Mouse (Mus musculus) embryonic facial prominence, embryonic 13.5 days (tissue): ENCODE data around the gene Adamts9. TPM values are rescaled to one million over a fixed set of nuclear protein-coding genes. Genes with fewer than 3 reads are reported as not detected.

ENCODE experiments used
- ATAC-seq: fragments of 200-750 bp; cut with Nextera tagmentation; 2 replicates; pipeline ENCODE4 v1.8.0; 2017; ENCODE audit warnings: low read depth; ENCODE audit not compliant: insufficient number of reproducible peaks, insufficient read depth, low FRiP score, low TSS enrichment
- H3K27ac ChIP-seq: fragments of 300-500 bp; sonication (generic); 2 replicates; pipeline ENCODE4 v1.5.1; 2015; ENCODE audit warnings: moderate library complexity, mild to moderate bottlenecking, inconsistent platforms
- H3K27me3 ChIP-seq: fragments of 300-500 bp; sonication (generic); 2 replicates; pipeline ENCODE4 v1.6.1; 2015; ENCODE audit warnings: mild to moderate bottlenecking, inconsistent platforms
- H3K36me3 ChIP-seq: fragments of 300-500 bp; sonication (generic); 2 replicates; pipeline ENCODE4 v1.6.1; 2015; ENCODE audit warnings: mild to moderate bottlenecking, inconsistent platforms
- H3K4me1 ChIP-seq: fragments of 300-500 bp; sonication (generic); 2 replicates; pipeline ENCODE4 v1.6.1; 2015; ENCODE audit warnings: inconsistent platforms
- H3K4me2 ChIP-seq: fragments of 300-500 bp; sonication (generic); 2 replicates; pipeline ENCODE4 v1.6.1; 2015; ENCODE audit warnings: moderate library complexity, mild to moderate bottlenecking, inconsistent platforms
- H3K4me3 ChIP-seq: fragments of 300-500 bp; sonication (generic); 2 replicates; pipeline ENCODE4 v1.5.1; 2015; ENCODE audit warnings: mild to moderate bottlenecking, inconsistent platforms
- H3K9ac ChIP-seq: fragments of 300-500 bp; sonication (generic); 2 replicates; pipeline ENCODE4 v1.6.1; 2015; ENCODE audit warnings: mild to moderate bottlenecking, inconsistent platforms
- H3K9me3 ChIP-seq: fragments of 300-500 bp; sonication (generic); 2 replicates; pipeline ENCODE4 v1.6.1; 2016; ENCODE audit warnings: inconsistent platforms
- WGBS: fragments of 180-500 bp; shearing (Covaris S2); methylation state at CpG from one replicate; pipeline ENCODE4 v1.1.7; 2015; ENCODE audit warnings: mixed read lengths; 5-methylcytosine and 5-hydroxymethylcytosine counted together
- polyA plus RNA-seq: library from polyadenylated mRNA; unstranded; fragments of >200 nt; fragmentation: Nextera tagmentation; extraction: Ambion mirVana; gene quantifications from 2 replicates; pipeline ENCODE4 v1.2.1, GENCODE M21; 2015

Gene Adamts9
- polyA plus RNA-seq, 1 experiment from 2014 or later, result 6.3 TPM

DNA sequence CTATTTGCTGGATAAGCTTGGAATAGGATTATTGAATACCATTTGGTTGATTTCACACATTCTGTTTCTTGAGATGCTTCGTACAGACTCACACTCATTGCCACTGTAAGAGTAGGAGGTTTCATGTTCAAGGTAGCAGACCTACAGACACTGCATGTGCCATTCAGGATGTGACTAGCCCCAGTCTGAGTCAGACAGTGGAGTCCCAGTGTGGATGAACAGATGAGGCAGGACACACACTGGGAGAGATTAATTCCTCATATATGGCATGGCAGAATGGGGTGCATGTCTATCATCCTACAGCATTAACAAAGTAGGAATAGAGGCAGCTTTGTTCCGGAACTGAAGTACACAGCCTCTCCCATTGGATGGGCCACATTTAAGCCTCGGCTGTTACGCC lies 66.1 kb downstream of the Adamts9 start:
- H3K36me3 ChIP-seq, result peaks cover 22% of the 10 kb centered on the region; the same call in 1 of the 2 replicates
- no peak overlapping the region for H3K9ac ChIP-seq
- H3K27me3 ChIP-seq, result no peaks in the 10 kb centered on the region
- no peaks in the 10 kb centered on the region for H3K9me3 ChIP-seq
- WGBS, result 93% methylated on average over 4 of the region's 4 CpGs
- H3K4me2 ChIP-seq, result no peak overlapping the region
- H3K27ac ChIP-seq, result no peak overlapping the region
- no peaks in the 10 kb centered on the region for H3K4me1 ChIP-seq
- no peak overlapping the region for H3K4me3 ChIP-seq
- ATAC-seq, result no peak

DNA sequence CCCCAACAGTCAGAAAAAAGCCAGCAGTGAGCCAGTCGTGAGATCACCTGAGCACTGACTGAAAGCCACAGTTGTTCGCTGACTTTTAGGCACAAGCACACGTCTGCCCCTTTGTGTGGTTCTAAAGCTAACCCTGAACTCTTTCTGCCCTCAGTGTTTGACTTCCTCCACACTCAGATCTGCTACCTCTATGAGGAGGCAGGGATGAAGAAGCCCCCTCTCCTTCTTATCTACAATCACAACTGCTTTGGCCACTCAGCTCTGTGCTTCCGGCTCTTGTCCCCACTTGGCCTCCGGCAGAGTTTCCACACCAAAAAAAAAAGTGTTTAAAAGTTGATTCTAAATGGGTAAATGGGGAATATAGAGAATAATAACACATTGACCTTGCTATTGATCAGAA lies 67.2 kb downstream of the Adamts9 start:
- no peaks in the 10 kb centered on the region for H3K27me3 ChIP-seq
- H3K27ac ChIP-seq, result no peak overlapping the region
- H3K4me1 ChIP-seq, result no peaks in the 10 kb centered on the region
- H3K4me3 ChIP-seq, result no peak overlapping the region
- no peaks in the 10 kb centered on the region for H3K9me3 ChIP-seq
- WGBS, result 78% methylated on average over 5 of the region's 5 CpGs
- no peak for ATAC-seq
- H3K9ac ChIP-seq, result no peak overlapping the region
- H3K4me2 ChIP-seq, result no peak overlapping the region
- peaks cover 31% of the 10 kb centered on the region for H3K36me3 ChIP-seq

DNA sequence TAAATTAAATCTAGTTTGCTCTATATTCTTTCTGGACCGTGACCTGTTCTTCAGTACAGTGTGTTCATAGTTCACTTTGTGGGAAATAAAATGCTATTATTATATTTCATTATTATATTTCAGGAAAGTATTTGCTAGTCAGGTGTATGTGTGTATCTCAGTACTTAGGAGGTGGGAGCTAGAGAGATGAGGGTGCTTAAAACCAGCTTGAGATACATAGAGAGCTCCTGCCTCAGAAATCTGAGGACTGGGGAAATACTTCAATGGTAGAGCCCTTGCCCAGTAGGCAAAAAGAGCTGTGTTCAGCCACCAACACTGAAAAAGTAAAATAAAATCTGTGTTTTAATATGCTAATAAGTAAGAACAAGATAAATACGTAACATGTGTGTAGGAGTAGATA lies 68.0 kb downstream of the Adamts9 start:
- no peak for ATAC-seq
- Histone ChIP-seq H3K36me3 (peaks cover 31% of the 10 kb centered on the region), H3K4me2 (no peak overlapping the region), H3K4me3 (no peak overlapping the region), H3K27me3 (no peaks in the 10 kb centered on the region), H3K27ac (no peak overlapping the region), H3K4me1 (no peaks in the 10 kb centered on the region), H3K9me3 (no peaks in the 10 kb centered on the region), H3K9ac (no peak overlapping the region)
- WGBS, result 83% methylated on average over 2 of the region's 2 CpGs

DNA sequence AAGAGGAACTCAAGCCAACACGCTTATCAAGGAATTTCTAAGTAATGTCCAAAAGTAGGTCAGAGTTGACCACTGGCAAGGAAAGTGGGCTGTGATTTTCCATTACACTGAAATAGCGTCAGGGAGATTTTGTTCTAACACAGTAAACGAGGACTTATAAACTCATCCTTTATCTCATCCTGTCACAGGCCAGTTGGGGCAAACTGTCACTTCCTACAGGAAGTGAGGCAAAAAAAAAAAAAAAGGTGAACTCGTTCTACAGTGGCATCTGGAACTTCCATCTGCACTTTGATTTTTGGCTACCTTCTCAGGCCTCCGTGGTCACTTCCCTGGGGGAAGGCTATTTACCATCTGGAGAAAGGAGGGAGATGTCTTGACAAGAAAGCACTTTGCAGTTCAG lies 68.4 kb downstream of the Adamts9 start:
- H3K4me2 ChIP-seq, result no peak overlapping the region
- H3K4me1 ChIP-seq, result peaks cover 4% of the 10 kb centered on the region
- no peak for ATAC-seq
- H3K36me3 ChIP-seq, result peaks cover 31% of the 10 kb centered on the region
- no peaks in the 10 kb centered on the region for H3K9me3 ChIP-seq
- no peak overlapping the region for H3K9ac ChIP-seq
- 64% methylated on average over 5 of the region's 5 CpGs for WGBS
- no peaks in the 10 kb centered on the region for H3K27me3 ChIP-seq
- no peak overlapping the region for H3K27ac ChIP-seq
- H3K4me3 ChIP-seq, result no peak overlapping the region

DNA sequence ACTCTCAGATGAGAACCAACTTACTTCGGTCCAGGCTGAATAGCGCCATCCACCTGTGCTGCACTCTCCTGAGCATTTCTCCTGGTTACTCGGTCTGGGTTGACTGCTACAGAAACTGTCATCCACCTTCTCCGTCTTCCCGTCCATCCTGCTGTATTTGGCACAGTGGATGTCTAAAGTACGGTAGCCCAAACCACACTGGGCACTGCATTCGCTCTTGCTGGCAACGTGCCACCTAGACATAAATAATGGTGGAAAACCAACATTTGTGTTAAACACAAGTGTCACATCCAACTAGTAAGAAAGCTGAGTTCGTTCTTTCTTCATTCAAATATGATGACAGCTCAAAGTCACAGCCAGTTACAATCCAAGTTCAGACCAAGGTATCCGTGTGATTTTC lies 70.5 kb downstream of the Adamts9 start:
- Histone ChIP-seq H3K4me1 (peaks cover 15% of the 10 kb centered on the region), H3K9ac (no peak overlapping the region), H3K4me2 (no peak overlapping the region), H3K27me3 (no peaks in the 10 kb centered on the region), H3K36me3 (peaks cover 26% of the 10 kb centered on the region), H3K9me3 (no peaks in the 10 kb centered on the region), H3K4me3 (no peak overlapping the region), H3K27ac (no peak overlapping the region)
- 77% methylated on average over 10 of the region's 10 CpGs for WGBS
- no peak for ATAC-seq

DNA sequence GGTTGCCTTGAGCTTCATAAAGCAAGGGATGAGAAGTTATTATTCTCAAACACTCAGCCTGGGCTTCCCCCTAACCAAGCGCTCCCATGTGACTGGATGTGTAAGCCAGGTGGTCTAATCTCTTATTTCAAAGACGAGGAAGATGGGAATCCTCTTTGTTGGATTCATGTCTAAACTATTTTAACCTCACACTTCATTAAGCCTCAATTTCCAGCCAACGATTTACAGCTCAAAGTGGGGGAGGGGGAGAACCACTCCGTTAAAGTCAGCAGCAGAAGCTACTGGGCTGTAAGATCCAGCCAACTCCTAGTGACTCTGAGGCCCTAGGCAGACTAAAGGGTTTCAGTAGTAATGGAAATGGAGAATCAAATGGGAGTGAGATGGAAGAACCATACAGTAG lies 71.5 kb downstream of the Adamts9 start:
- H3K4me1 ChIP-seq, result peaks cover 15% of the 10 kb centered on the region
- ATAC-seq, result no peak
- H3K27me3 ChIP-seq, result no peaks in the 10 kb centered on the region
- no peak overlapping the region for H3K9ac ChIP-seq
- 67% methylated on average over 4 of the region's 4 CpGs for WGBS
- H3K9me3 ChIP-seq, result no peaks in the 10 kb centered on the region
- H3K4me2 ChIP-seq, result no peak overlapping the region
- H3K27ac ChIP-seq, result no peak overlapping the region
- no peak overlapping the region for H3K4me3 ChIP-seq
- peaks cover 17% of the 10 kb centered on the region for H3K36me3 ChIP-seq

DNA sequence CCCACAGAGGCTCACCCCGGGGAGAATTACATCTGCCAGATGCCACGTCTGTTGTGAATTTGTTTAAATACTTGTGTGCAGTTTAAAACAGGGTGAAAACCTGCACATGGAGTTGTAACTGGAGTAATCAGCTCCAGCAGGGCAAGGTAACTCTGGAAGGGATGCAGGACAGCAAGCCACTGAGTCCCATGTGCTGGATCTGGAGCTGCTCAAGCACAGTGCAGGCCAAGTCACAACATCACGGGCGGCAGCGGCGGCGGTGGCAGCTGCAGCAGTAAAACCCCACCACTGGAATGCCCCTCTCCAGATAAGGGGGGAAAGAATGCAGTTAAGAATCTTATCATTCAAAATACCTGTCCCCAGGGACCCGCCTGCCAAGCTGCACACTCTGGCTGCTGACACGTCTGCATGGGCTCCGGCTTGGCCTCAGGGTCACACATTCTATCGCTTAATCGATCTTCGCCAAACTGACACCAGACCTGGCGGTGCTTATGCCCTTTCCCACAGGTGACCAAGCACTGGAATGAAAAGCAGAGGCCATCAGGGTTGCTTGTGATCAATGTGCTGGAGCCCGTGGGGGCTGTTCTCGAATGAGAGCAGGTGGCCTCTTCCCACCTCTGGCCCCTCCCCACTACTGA lies 73.6 kb downstream of the Adamts9 start:
- Histone ChIP-seq H3K27me3 (no peaks in the 10 kb centered on the region), H3K36me3 (peaks cover 16% of the 10 kb centered on the region), H3K9ac (no peak overlapping the region), H3K4me3 (no peak overlapping the region), H3K4me1 (peaks cover 15% of the 10 kb centered on the region), H3K4me2 (peak overlapping the region; percentile 35), H3K9me3 (no peaks in the 10 kb centered on the region), H3K27ac (no peak overlapping the region)
- 30% methylated on average over 16 of the region's 16 CpGs for WGBS
- ATAC-seq, result peak; percentile 75; the same call in 1 of the 2 replicates

DNA sequence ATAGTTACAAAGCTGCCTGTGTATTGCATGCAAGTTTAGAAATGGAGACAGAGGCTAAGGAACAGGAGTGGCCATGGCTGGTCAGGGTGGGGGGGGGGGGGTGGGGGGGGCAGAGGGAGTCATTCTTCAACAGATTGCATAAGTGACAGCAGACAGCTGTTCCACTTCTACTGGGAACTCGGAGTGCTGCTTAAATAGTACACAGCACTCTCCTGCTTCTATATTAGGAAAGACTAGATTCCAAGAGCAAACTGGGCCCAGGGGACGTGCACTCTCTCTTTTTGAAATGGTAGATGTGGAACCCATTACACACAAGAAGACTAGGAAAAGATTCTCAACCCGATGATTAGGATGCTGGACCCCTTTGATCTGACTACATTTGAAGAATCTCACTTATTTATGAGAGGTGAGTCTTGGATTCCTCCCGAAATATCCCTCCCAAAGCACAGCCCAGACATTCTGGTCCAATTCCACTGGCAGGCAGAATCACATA lies 74.2 kb downstream of the Adamts9 start, which contains the start of gene Gm15737:
Gm15737 (plus strand) TSS at position 269 of the 493 bp plus-strand sequence.
- 22% methylated on average over 4 of the region's 4 CpGs for WGBS
- H3K27ac ChIP-seq, result no peak within 1 kb of the TSS
- peak within 1 kb of the TSS; percentile 35 for H3K4me2 ChIP-seq
- no peak within 1 kb of the TSS for H3K9ac ChIP-seq
- no peaks in the 10 kb centered on the region for H3K27me3 ChIP-seq
- no peak within 1 kb of the TSS for H3K4me3 ChIP-seq
- H3K4me1 ChIP-seq, result peaks cover 15% of the 10 kb centered on the region
- H3K9me3 ChIP-seq, result no peaks in the 10 kb centered on the region
- no peak for ATAC-seq
- peaks cover 21% of the 10 kb centered on the region for H3K36me3 ChIP-seq

DNA sequence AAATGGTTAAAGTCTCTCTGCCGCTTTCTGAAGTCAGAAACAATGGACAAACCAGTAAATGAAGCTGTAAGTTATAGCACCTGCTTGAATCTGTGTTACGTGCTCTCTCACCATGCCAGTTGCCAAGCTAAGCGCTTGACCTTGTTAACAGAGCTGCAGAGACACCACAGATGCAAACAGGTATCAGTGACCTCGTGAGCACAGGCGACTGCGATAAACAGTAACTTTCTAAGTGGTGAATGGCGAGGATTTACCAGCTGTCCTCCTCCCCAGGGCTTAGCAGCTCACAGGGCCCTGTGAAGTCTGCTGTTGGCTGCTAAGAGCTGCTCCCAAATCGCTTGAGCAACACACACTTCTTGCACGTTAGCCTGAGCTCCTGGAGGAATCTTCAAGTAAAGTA lies 80.7 kb downstream of the Adamts9 start:
- ATAC-seq, result no peak
- Histone ChIP-seq H3K4me2 (no peak overlapping the region), H3K9me3 (no peaks in the 10 kb centered on the region), H3K9ac (no peak overlapping the region), H3K27ac (no peak overlapping the region), H3K36me3 (peaks cover 15% of the 10 kb centered on the region), H3K4me1 (no peaks in the 10 kb centered on the region), H3K4me3 (no peak overlapping the region), H3K27me3 (no peaks in the 10 kb centered on the region)
- WGBS, result 82% methylated on average over 9 of the region's 9 CpGs

DNA sequence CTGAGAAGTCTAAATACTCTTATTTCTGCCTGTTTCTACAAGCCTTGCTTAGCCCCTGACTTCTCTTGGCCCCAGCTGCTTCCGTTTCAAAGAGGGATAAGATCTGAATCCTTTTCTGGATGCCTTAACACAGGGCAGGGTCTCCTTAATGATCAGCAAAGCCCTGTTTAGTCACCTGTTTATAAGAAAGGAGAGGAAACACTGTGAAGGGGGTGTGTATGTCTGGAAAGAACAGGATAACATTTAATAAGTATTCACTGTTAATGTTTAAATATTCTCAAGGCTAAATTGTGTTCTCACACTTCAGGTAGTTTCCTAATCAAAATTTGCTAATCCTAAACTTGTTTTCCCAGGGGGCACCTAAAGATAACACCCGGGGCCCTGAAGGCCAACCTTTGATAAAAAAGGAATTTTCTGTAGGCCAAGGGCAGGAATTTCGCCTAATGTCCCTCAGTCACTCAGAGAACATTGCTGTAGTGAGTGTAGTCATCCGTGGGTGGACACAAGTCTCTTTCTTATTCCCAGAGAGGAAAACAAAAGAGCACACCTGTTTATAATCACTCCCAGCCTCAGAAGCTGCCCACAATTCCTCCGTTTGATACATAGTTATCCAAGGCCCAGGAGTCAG lies 82.9 kb downstream of the Adamts9 start:
- no peak overlapping the region for H3K27ac ChIP-seq
- WGBS, result 45% methylated on average over 5 of the region's 5 CpGs
- H3K4me1 ChIP-seq, result peaks cover 2% of the 10 kb centered on the region; the same call in 1 of the 2 replicates
- no peak overlapping the region for H3K4me2 ChIP-seq
- H3K4me3 ChIP-seq, result no peak overlapping the region
- H3K27me3 ChIP-seq, result no peaks in the 10 kb centered on the region
- no peaks in the 10 kb centered on the region for H3K9me3 ChIP-seq
- ATAC-seq, result no peak
- no peak overlapping the region for H3K9ac ChIP-seq
- peaks cover 17% of the 10 kb centered on the region for H3K36me3 ChIP-seq

DNA sequence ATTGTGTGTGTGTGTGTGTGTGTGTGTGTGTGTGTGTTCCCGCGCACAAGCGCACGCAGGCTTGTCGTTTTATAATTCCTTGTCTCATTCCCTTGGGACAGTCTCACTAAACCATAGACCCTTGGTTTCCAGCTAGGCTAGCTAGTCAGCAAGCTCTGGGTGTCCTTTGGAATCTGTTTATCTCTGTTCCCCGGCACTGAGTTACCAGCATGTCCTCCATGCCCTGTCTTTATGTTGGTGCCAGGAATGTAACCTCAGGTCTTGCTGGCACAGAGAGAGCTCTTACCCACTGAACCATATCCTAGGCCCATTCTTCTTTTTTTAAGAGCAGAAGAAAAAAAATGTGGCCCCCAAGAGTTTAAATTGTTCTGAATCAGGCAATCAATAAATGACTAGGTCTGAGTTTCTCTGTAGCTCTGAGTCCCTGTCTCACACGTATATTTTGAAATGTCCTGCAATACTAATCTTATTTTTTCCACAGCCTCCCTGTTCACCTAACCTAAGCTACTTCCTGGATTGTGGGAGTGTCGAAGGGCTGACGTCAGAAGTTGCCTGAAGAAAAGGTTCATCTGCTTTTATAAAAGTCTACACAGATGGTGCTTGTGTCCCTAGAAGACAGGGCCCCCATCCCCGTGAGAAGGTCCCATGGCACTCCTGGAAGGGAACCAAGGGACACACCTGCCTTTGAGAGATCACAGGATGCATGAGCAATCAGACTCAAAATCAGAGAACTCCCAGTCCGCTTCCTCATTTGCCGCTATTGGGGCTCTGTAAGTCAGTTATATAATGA lies 84.4 kb downstream of the Adamts9 start:
- 91% methylated on average over 12 of the region's 12 CpGs for WGBS
- H3K9ac ChIP-seq, result no peak overlapping the region
- H3K27ac ChIP-seq, result no peak overlapping the region
- H3K9me3 ChIP-seq, result no peaks in the 10 kb centered on the region
- ATAC-seq, result no peak
- H3K36me3 ChIP-seq, result peaks cover 12% of the 10 kb centered on the region
- no peak overlapping the region for H3K4me2 ChIP-seq
- H3K4me3 ChIP-seq, result no peak overlapping the region
- no peaks in the 10 kb centered on the region for H3K27me3 ChIP-seq
- peaks cover 2% of the 10 kb centered on the region; the same call in 1 of the 2 replicates for H3K4me1 ChIP-seq
